Mouse (Mus musculus) intestine, postnatal 0 days (tissue): ENCODE data around the gene Tm4sf1. TPM values are rescaled to one million over a fixed set of nuclear protein-coding genes. Genes with fewer than 3 reads are reported as not detected.

Experiments used
- ATAC-seq: fragments of 200-750 bp; cut with Nextera tagmentation; 2 replicates; pipeline ENCODE4 v1.8.0; 2017; ENCODE audit warnings: mild to moderate bottlenecking, moderate TSS enrichment, moderate library complexity
- H3K27ac ChIP-seq: fragments of 300-500 bp; sonication (generic); 2 replicates; pipeline ENCODE4 v1.5.1; 2014; ENCODE audit warnings: mild to moderate bottlenecking, low read depth, low read length, moderate library complexity
- H3K27me3 ChIP-seq: fragments of 300-500 bp; sonication (generic); replicated peaks from 2 replicates; pipeline ENCODE4 v1.6.1; 2014; ENCODE audit warnings: low read length, mixed read lengths; ENCODE audit not compliant: control insufficient read depth, insufficient read depth
- H3K36me3 ChIP-seq: fragments of 300-500 bp; sonication (generic); 2 replicates; pipeline ENCODE4 v1.6.1; 2014; ENCODE audit warnings: mild to moderate bottlenecking, moderate library complexity; ENCODE audit not compliant: control insufficient read depth, insufficient read depth
- H3K4me1 ChIP-seq: fragments of 300-500 bp; sonication (generic); replicated peaks from 2 replicates; pipeline ENCODE4 v1.6.1; 2014; ENCODE audit warnings: antibody characterized with exemption, low read length, mixed read lengths; ENCODE audit not compliant: control insufficient read depth, insufficient read depth
- H3K4me2 ChIP-seq: fragments of 300-500 bp; sonication (generic); replicated peaks from 2 replicates; pipeline ENCODE4 v1.6.1; 2014; ENCODE audit warnings: low read depth, mild to moderate bottlenecking, moderate library complexity
- H3K4me3 ChIP-seq: fragments of 300-500 bp; sonication (generic); 2 replicates; pipeline ENCODE4 v1.5.1; 2014; ENCODE audit warnings: low read depth, low read length
- H3K9ac ChIP-seq: fragments of 300-500 bp; sonication (generic); 2 replicates; pipeline ENCODE4 v1.6.1; 2014; ENCODE audit warnings: mild to moderate bottlenecking, low read depth, low read length
- H3K9me3 ChIP-seq: fragments of 300-500 bp; sonication (generic); 2 replicates; pipeline ENCODE4 v1.6.1; 2016; ENCODE audit warnings: mixed run types; ENCODE audit not compliant: control insufficient read depth
- CTCF ChIP-seq: sonication (generic); IDR thresholded peaks from 2 replicates; pipeline ENCODE4 v1.5.1; 2016; ENCODE audit warnings: low read depth, mild to moderate bottlenecking, control low read depth, antibody characterized with exemption, moderate library complexity
- WGBS: fragments of 180-500 bp; shearing (Covaris S2); extraction: QIAGEN DNeasy Blood & Tissue Kit; methylation state at CpG from one replicate; pipeline ENCODE4 v1.1.7; 2014; 5-methylcytosine and 5-hydroxymethylcytosine counted together
- polyA plus RNA-seq: library from polyadenylated mRNA; unstranded; fragments of >200 nt; fragmentation: Nextera tagmentation; extraction: Ambion mirVana; gene quantifications from 2 replicates; pipeline ENCODE4 v1.2.1, GENCODE M21; 2015

The Tm4sf1 gene
- polyA plus RNA-seq, 1 experiment from 2014 or later, result 94.5 TPM

GRCm38 (mm10) chr3:57327941-57328340, 26.2 kb upstream of the Tm4sf1 start:
- H3K27ac ChIP-seq, result no peak overlapping the region
- H3K36me3 ChIP-seq, result no peaks in the 10 kb centered on the region
- H3K27me3 ChIP-seq, result no peaks in the 10 kb centered on the region
- 79% methylated on average over 5 of the region's 6 CpGs for WGBS
- no peak for ATAC-seq
- 0 out of 2 replicates have a peak, but pooled peaks cover 3% of the 10 kb centered on the region for H3K9me3 ChIP-seq
- peak; percentile 41 for TF ChIP-seq CTCF
- H3K4me3 ChIP-seq, result no peak overlapping the region
- H3K9ac ChIP-seq, result no peak overlapping the region
- H3K4me2 ChIP-seq, result no peak overlapping the region
- H3K4me1 ChIP-seq, result no peaks in the 10 kb centered on the region

- no peak for ATAC-seq
- H3K4me1 ChIP-seq, result no peaks in the 10 kb centered on the region
- 66% methylated on average over 3 of the region's 3 CpGs for WGBS
- TF ChIP-seq CTCF, result no peak
- H3K27ac ChIP-seq, result no peak overlapping the region
- no peak overlapping the region for H3K9ac ChIP-seq
- H3K9me3 ChIP-seq, result no peaks in the 10 kb centered on the region
- no peaks in the 10 kb centered on the region for H3K27me3 ChIP-seq
- no peak overlapping the region for H3K4me3 ChIP-seq
- H3K4me2 ChIP-seq, result no peak overlapping the region
- H3K36me3 ChIP-seq, result no peaks in the 10 kb centered on the region
These were observed 5.3 kb upstream of the Tm4sf1 start for GRCm38 (mm10) chr3:57307076-57307475.

GRCm38 (mm10) chr3:57305564-57305963, 3.8 kb upstream of the Tm4sf1 start:
- no peaks in the 10 kb centered on the region for H3K36me3 ChIP-seq
- H3K27me3 ChIP-seq, result no peaks in the 10 kb centered on the region
- no peaks in the 10 kb centered on the region for H3K4me1 ChIP-seq
- no peak overlapping the region for H3K4me2 ChIP-seq
- H3K4me3 ChIP-seq, result no peak overlapping the region
- no peaks in the 10 kb centered on the region for H3K9me3 ChIP-seq
- no peak for ATAC-seq
- no peak for TF ChIP-seq CTCF
- no peak overlapping the region for H3K9ac ChIP-seq
- no peak overlapping the region for H3K27ac ChIP-seq
- WGBS, result 40% methylated on average over 4 of the region's 4 CpGs

- Histone ChIP-seq H3K36me3 (no peaks in the 10 kb centered on the region), H3K4me2 (no peak overlapping the region), H3K4me3 (no peak overlapping the region), H3K27me3 (no peaks in the 10 kb centered on the region), H3K9me3 (no peaks in the 10 kb centered on the region), H3K9ac (no peak overlapping the region), H3K27ac (no peak overlapping the region), H3K4me1 (no peaks in the 10 kb centered on the region)
- TF ChIP-seq CTCF, result no peak
- ATAC-seq, result no peak
- WGBS, result 69% methylated on average over 5 of the region's 5 CpGs
These were observed 2.7 kb upstream of the Tm4sf1 start for GRCm38 (mm10) chr3:57304484-57304883.

GRCm38 (mm10) chr3:57304050-57304449, 2.3 kb upstream of the Tm4sf1 start:
- H3K36me3 ChIP-seq, result no peaks in the 10 kb centered on the region
- ATAC-seq, result no peak

GRCm38 (mm10) chr3:57303486-57303885, 1.7 kb upstream of the Tm4sf1 start:
- TF ChIP-seq CTCF, result no peak

More at GRCm38 (mm10) chr3:57304050-57304449, 2.3 kb upstream of the Tm4sf1 start:
- Histone ChIP-seq H3K27ac (no peak overlapping the region), H3K9ac (no peak overlapping the region), H3K4me3 (no peak overlapping the region), H3K4me2 (no peak overlapping the region), H3K4me1 (no peaks in the 10 kb centered on the region), H3K9me3 (no peaks in the 10 kb centered on the region), H3K27me3 (no peaks in the 10 kb centered on the region)
- WGBS, result 61% methylated on average over 4 of the region's 4 CpGs
- no peak for TF ChIP-seq CTCF

GRCm38 (mm10) chr3:57302886-57303285, 1.1 kb upstream of the Tm4sf1 start:
- WGBS, result 68% methylated on average over 2 of the region's 2 CpGs
- Histone ChIP-seq H3K4me2 (no peak overlapping the region), H3K4me1 (no peaks in the 10 kb centered on the region)

More at GRCm38 (mm10) chr3:57303486-57303885, 1.7 kb upstream of the Tm4sf1 start:
- Histone ChIP-seq H3K4me2 (no peak overlapping the region), H3K27me3 (no peaks in the 10 kb centered on the region), H3K9me3 (no peaks in the 10 kb centered on the region), H3K27ac (no peak overlapping the region), H3K4me3 (no peak overlapping the region), H3K4me1 (no peaks in the 10 kb centered on the region), H3K9ac (no peak overlapping the region), H3K36me3 (no peaks in the 10 kb centered on the region)
- 77% methylated on average over 3 of the region's 3 CpGs for WGBS
- ATAC-seq, result no peak

More at GRCm38 (mm10) chr3:57302886-57303285, 1.1 kb upstream of the Tm4sf1 start:
- no peaks in the 10 kb centered on the region for H3K9me3 ChIP-seq
- H3K27ac ChIP-seq, result no peak overlapping the region
- no peak overlapping the region for H3K4me3 ChIP-seq
- no peak for TF ChIP-seq CTCF
- ATAC-seq, result no peak
- H3K36me3 ChIP-seq, result no peaks in the 10 kb centered on the region
- H3K9ac ChIP-seq, result no peak overlapping the region
- H3K27me3 ChIP-seq, result no peaks in the 10 kb centered on the region
